Mouse (Mus musculus) forebrain, embryonic 12.5 days (tissue): Measurements from ENCODE around the gene Slit3. TPM values are rescaled to one million over a fixed set of nuclear protein-coding genes. Genes with fewer than 3 reads are reported as not detected.

Source experiments
- ATAC-seq: fragments of 200-750 bp; cut with Nextera tagmentation; 2 replicates; pipeline ENCODE4 v1.8.0; 2017; ENCODE audit warnings: moderate TSS enrichment; ENCODE audit not compliant: low FRiP score
- H3K27ac ChIP-seq: fragments of 300-500 bp; sonication (generic); 2 replicates; pipeline ENCODE4 v1.5.1; 2016; ENCODE audit warnings: mild to moderate bottlenecking
- H3K27me3 ChIP-seq: fragments of 300-500 bp; sonication (generic); 2 replicates; pipeline ENCODE4 v1.6.1; 2016; ENCODE audit warnings: mild to moderate bottlenecking
- H3K36me3 ChIP-seq: fragments of 300-500 bp; sonication (generic); replicated peaks from 2 replicates; pipeline ENCODE4 v1.6.1; 2016; ENCODE audit warnings: mild to moderate bottlenecking
- H3K4me1 ChIP-seq: fragments of 300-500 bp; sonication (generic); 2 replicates; pipeline ENCODE4 v1.6.1; 2016
- H3K4me2 ChIP-seq: fragments of 300-500 bp; sonication (generic); 2 replicates; pipeline ENCODE4 v1.6.1; 2016; ENCODE audit warnings: mild to moderate bottlenecking, moderate library complexity
- H3K4me3 ChIP-seq: fragments of 300-500 bp; sonication (generic); replicated peaks from 2 replicates; pipeline ENCODE4 v1.5.1; 2016; ENCODE audit warnings: mild to moderate bottlenecking
- H3K9ac ChIP-seq: fragments of 300-500 bp; sonication (generic); 2 replicates; pipeline ENCODE4 v1.6.1; 2016; ENCODE audit warnings: mild to moderate bottlenecking
- H3K9me3 ChIP-seq: fragments of 300-500 bp; sonication (generic); 2 replicates; pipeline ENCODE4 v1.6.1; 2016
- WGBS: fragments of 180-500 bp; shearing (Covaris S2); methylation state at CpG from one replicate; pipeline ENCODE4 v1.1.7; 2016; 5-methylcytosine and 5-hydroxymethylcytosine counted together
- polyA plus RNA-seq: library from polyadenylated mRNA; unstranded; fragments of >200 nt; fragmentation: Nextera tagmentation; extraction: Ambion mirVana; gene quantifications from 2 replicates; pipeline ENCODE4 v1.2.1, GENCODE M21; 2016

The Slit3 gene
- polyA plus RNA-seq, 1 experiment from 2014 or later, result 6.3 TPM

GRCm38 (mm10) chr11:35109781-35110180, 11.2 kb upstream of the Slit3 start:
- no peaks in the 10 kb centered on the region for H3K27me3 ChIP-seq
- no peak overlapping the region for H3K4me3 ChIP-seq
- ATAC-seq, result no peak
- H3K36me3 ChIP-seq, result no peaks in the 10 kb centered on the region
- no peak overlapping the region for H3K9ac ChIP-seq
- H3K4me2 ChIP-seq, result no peak overlapping the region
- no peaks in the 10 kb centered on the region for H3K9me3 ChIP-seq
- peaks cover 5% of the 10 kb centered on the region; the same call in 1 of the 2 replicates for H3K4me1 ChIP-seq
- 85% methylated on average over 4 of the region's 4 CpGs for WGBS
- H3K27ac ChIP-seq, result no peak overlapping the region

DNA sequence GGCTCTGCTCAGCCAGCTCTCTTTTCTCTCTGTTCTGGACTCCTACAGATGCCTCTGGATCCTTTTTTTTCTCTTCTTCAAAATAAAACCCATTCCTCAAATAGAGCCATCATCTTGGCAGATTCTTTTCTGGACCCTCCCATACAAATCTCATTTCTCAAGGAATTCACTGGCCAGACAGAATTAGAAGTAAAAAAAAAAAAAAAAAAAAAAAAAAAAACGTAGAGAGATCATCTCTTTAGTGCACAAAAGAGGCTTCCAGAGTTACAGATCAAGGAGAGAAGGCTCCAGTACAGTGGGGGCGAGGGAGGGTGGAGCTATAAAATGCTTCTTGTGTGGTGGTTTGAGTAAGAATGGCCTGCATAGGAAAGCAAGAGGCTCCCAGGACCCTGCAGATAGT, 10.2 kb upstream of the Slit3 start:
- Histone ChIP-seq H3K4me2 (no peak overlapping the region), H3K36me3 (no peaks in the 10 kb centered on the region), H3K4me3 (no peak overlapping the region), H3K4me1 (peaks cover 5% of the 10 kb centered on the region; the same call in 1 of the 2 replicates), H3K27ac (no peak overlapping the region), H3K27me3 (0 out of 2 replicates have a peak, but pooled peaks cover 3% of the 10 kb centered on the region), H3K9ac (no peak overlapping the region), H3K9me3 (no peaks in the 10 kb centered on the region)
- ATAC-seq, result no peak
- WGBS, result 70% methylated on average over 1 of the region's 2 CpGs

GRCm38 (mm10) chr11:35113290-35113689, 7.7 kb upstream of the Slit3 start:
- Histone ChIP-seq H3K9ac (no peak overlapping the region), H3K36me3 (no peaks in the 10 kb centered on the region), H3K27me3 (peaks cover 14% of the 10 kb centered on the region; the same call in 1 of the 2 replicates), H3K4me1 (peaks cover 5% of the 10 kb centered on the region; the same call in 1 of the 2 replicates), H3K27ac (no peak overlapping the region), H3K9me3 (no peaks in the 10 kb centered on the region), H3K4me2 (no peak overlapping the region), H3K4me3 (no peak overlapping the region)
- ATAC-seq, result no peak
- 15% methylated on average over 1 of the region's 1 CpGs for WGBS

DNA sequence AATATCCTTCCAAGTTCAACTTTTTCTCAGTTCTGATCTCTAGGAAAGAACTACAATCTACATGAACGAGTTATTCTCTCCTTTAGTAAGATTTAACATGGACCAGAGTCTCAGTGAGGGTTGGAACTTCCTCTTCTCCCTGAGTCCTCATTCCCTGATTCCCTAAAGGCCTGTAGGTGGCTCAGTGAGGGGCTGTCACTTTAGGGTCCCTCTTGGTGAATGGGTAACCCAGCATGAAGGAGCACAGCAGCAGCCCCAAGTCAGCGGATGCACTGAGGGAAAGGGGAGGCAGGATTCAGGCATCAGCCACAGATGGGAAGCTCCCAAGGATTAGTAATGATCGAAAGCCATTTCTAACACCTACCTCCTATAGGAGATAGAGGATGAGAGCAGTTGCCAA, 4.6 kb upstream of the Slit3 start:
- no peaks in the 10 kb centered on the region for H3K9me3 ChIP-seq
- H3K27ac ChIP-seq, result no peak overlapping the region
- H3K4me2 ChIP-seq, result no peak overlapping the region
- peaks cover 43% of the 10 kb centered on the region for H3K27me3 ChIP-seq
- no peaks in the 10 kb centered on the region for H3K36me3 ChIP-seq
- WGBS, result 63% methylated on average over 3 of the region's 3 CpGs
- H3K4me3 ChIP-seq, result no peak overlapping the region
- ATAC-seq, result no peak
- H3K9ac ChIP-seq, result no peak overlapping the region
- H3K4me1 ChIP-seq, result peaks cover 15% of the 10 kb centered on the region

- ATAC-seq, result no peak
- Histone ChIP-seq H3K27me3 (peaks cover 57% of the 10 kb centered on the region), H3K27ac (no peak overlapping the region), H3K4me2 (no peak overlapping the region), H3K4me1 (peaks cover 24% of the 10 kb centered on the region), H3K9me3 (no peaks in the 10 kb centered on the region), H3K9ac (no peak overlapping the region), H3K4me3 (no peak overlapping the region), H3K36me3 (no peaks in the 10 kb centered on the region)
- 85% methylated on average over 3 of the region's 3 CpGs for WGBS
These were observed 3.2 kb upstream of the Slit3 start for GRCm38 (mm10) chr11:35117871-35118270.

GRCm38 (mm10) chr11:35118731-35119130, 2.3 kb upstream of the Slit3 start:
- Histone ChIP-seq H3K27me3 (peaks cover 66% of the 10 kb centered on the region), H3K9ac (no peak overlapping the region), H3K9me3 (no peaks in the 10 kb centered on the region), H3K27ac (no peak overlapping the region), H3K4me2 (no peak overlapping the region), H3K4me3 (no peak overlapping the region), H3K4me1 (peaks cover 19% of the 10 kb centered on the region), H3K36me3 (no peaks in the 10 kb centered on the region)
- ATAC-seq, result no peak
- 54% methylated on average over 6 of the region's 6 CpGs for WGBS

DNA sequence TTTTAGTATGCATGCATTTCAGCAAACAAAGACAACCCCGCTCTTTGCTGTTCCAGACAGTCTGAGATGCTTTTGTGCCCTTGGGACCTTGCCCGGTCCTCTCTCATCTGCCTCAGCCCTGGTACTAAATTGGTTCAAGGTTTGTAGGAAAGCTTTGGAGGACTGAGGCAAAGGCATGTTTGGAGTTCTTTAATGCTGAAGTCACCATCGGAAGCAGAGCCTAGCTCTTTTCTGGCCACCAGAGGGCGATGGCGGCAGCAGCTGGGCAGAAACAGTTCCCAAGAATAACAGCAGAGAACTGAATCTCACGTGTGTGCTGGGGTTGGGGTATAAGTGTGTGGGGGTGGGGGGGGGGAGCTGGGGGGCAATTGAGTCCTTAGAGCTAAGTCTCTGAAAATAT, 1.7 kb upstream of the Slit3 start:
- no peak overlapping the region for H3K4me3 ChIP-seq
- H3K27me3 ChIP-seq, result peaks cover 72% of the 10 kb centered on the region
- H3K9me3 ChIP-seq, result no peaks in the 10 kb centered on the region
- no peak overlapping the region for H3K4me2 ChIP-seq
- peaks cover 19% of the 10 kb centered on the region for H3K4me1 ChIP-seq
- no peak overlapping the region for H3K27ac ChIP-seq
- no peak overlapping the region for H3K9ac ChIP-seq
- WGBS, result 10% methylated on average over 6 of the region's 6 CpGs
- no peaks in the 10 kb centered on the region for H3K36me3 ChIP-seq
- no peak for ATAC-seq

- Histone ChIP-seq H3K9ac (no peak overlapping the region), H3K27me3 (peaks cover 79% of the 10 kb centered on the region), H3K4me3 (no peak overlapping the region), H3K4me1 (peaks cover 19% of the 10 kb centered on the region), H3K36me3 (no peaks in the 10 kb centered on the region), H3K4me2 (no peak overlapping the region), H3K27ac (no peak overlapping the region), H3K9me3 (no peaks in the 10 kb centered on the region)
- WGBS, result 56% methylated on average over 5 of the region's 5 CpGs
- ATAC-seq, result no peak
These were observed 948 bp upstream of the Slit3 start for GRCm38 (mm10) chr11:35120076-35120475.

DNA sequence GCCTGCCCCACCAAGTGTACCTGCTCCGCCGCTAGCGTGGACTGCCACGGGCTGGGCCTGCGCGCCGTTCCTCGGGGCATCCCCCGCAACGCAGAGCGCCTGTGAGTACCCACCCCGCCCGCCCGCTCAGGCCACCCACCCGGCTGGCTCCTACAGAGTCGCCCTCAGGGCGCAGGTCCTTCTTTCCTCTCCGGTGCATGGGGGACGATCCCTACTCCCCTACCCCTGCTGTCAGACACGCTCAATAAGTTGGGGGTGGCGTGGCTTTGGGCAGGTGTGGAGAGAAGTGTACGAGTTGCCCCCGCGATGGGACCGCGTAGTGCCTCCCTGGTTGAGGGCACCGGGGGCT, 561 bp downstream of the Slit3 start:
- Histone ChIP-seq H3K4me2 (peak overlapping the region; percentile 99), H3K27ac (no peak overlapping the region), H3K27me3 (peaks cover 84% of the 10 kb centered on the region), H3K9ac (peak overlapping the region; percentile 67), H3K4me3 (peak overlapping the region; percentile 63), H3K4me1 (peaks cover 23% of the 10 kb centered on the region), H3K9me3 (no peaks in the 10 kb centered on the region), H3K36me3 (no peaks in the 10 kb centered on the region)
- under 1% methylated on average over 27 of the region's 27 CpGs for WGBS
- no peak; the same call in none of the 2 replicates for ATAC-seq

- no peaks in the 10 kb centered on the region for H3K36me3 ChIP-seq
- no peak overlapping the region for H3K27ac ChIP-seq
- H3K9me3 ChIP-seq, result no peaks in the 10 kb centered on the region
- 2% methylated on average over 23 of the region's 23 CpGs for WGBS
- H3K4me2 ChIP-seq, result peak overlapping the region; percentile 99
- peak overlapping the region; percentile 63 for H3K4me3 ChIP-seq
- H3K4me1 ChIP-seq, result peaks cover 23% of the 10 kb centered on the region
- H3K27me3 ChIP-seq, result peaks cover 82% of the 10 kb centered on the region
- no peak for ATAC-seq
- no peak overlapping the region for H3K9ac ChIP-seq
These were observed 1.2 kb downstream of the Slit3 start for GRCm38 (mm10) chr11:35122091-35122811.

- Histone ChIP-seq H3K4me3 (no peak overlapping the region), H3K9me3 (no peaks in the 10 kb centered on the region), H3K36me3 (no peaks in the 10 kb centered on the region), H3K27ac (no peak overlapping the region), H3K4me1 (peaks cover 23% of the 10 kb centered on the region), H3K9ac (no peak overlapping the region), H3K27me3 (peaks cover 67% of the 10 kb centered on the region), H3K4me2 (no peak overlapping the region)
- whole genome bisulfite sequencing, result 72% methylated on average over 9 of the region's 17 CpGs
- ATAC-seq, result no peak
These were observed 3.6 kb downstream of the Slit3 start for GRCm38 (mm10) chr11:35124489-35125107.

DNA sequence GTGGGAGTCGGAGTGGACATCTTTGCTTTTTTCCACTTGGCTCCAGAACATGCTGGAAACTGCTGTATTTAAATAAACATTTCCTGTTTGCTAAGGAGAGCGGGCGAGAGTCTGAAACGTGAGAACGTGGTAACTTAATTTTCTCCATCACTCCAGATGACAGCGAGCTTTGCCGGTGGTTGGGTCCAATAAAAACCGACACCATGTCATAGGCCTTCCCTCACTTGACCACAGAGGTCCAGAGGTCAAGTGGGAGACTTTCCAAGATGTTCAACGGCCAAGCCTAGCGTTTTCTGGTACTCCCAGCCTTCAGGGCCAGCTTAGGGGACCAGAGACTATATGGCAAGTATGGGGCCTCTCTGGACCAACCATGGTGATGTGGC, 4.1 kb downstream of the Slit3 start:
- Histone ChIP-seq H3K9ac (no peak overlapping the region), H3K4me3 (no peak overlapping the region), H3K4me2 (no peak overlapping the region), H3K27me3 (peaks cover 62% of the 10 kb centered on the region), H3K36me3 (no peaks in the 10 kb centered on the region), H3K27ac (no peak overlapping the region), H3K9me3 (no peaks in the 10 kb centered on the region), H3K4me1 (peaks cover 23% of the 10 kb centered on the region)
- ATAC-seq, result no peak
- 85% methylated on average over 10 of the region's 10 CpGs for WGBS

DNA sequence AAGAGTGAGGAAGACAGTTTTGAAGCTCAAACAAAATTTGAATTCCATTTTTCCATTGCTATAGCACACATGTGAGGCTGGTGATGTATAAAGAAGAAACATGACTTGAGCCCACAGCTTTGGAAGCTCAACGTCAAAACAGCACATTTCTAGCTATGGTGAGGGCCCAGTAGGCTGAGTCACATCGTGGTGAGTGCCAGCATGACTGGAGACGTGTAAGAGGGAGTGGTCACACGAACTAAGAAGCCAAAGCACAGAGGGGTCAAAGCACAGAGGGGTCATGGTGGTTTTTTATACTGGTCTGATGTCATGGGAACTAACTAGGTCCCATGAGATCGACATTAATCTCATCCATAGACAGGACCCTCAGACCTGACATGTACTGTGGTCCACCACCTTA, 10.7 kb downstream of the Slit3 start:
- 0 out of 2 replicates have a peak, but pooled peaks cover under 1% of the 10 kb centered on the region for H3K27me3 ChIP-seq
- no peak overlapping the region for H3K4me2 ChIP-seq
- H3K27ac ChIP-seq, result no peak overlapping the region
- no peaks in the 10 kb centered on the region for H3K9me3 ChIP-seq
- H3K4me1 ChIP-seq, result no peaks in the 10 kb centered on the region
- H3K4me3 ChIP-seq, result no peak overlapping the region
- no peak for ATAC-seq
- WGBS, result 78% methylated on average over 5 of the region's 5 CpGs
- H3K9ac ChIP-seq, result no peak overlapping the region
- no peaks in the 10 kb centered on the region for H3K36me3 ChIP-seq
